Mouse (Mus musculus) intestine, embryonic 14.5 days (tissue): Measurements from ENCODE around the gene Gimap9. TPM values are rescaled to one million over a fixed set of nuclear protein-coding genes. Genes with fewer than 3 reads are reported as not detected.

Source experiments
- ATAC-seq: fragments of 200-750 bp; cut with Nextera tagmentation; replicated peaks from 2 replicates; pipeline ENCODE4 v1.8.0; 2017; ENCODE audit warnings: low read depth, moderate number of reproducible peaks, moderate TSS enrichment, moderate library complexity; ENCODE audit not compliant: low FRiP score, low TSS enrichment
- DNase-seq: peaks from one replicate; pipeline ENCODE4 v3.0.0-alpha.2; 2018; ENCODE audit warnings: low spot score
- H3K27ac ChIP-seq: fragments of 300-500 bp; sonication (generic); 2 replicates; pipeline ENCODE4 v1.5.1; 2014; ENCODE audit warnings: low read depth, mild to moderate bottlenecking, control low read depth
- H3K27me3 ChIP-seq: fragments of 300-500 bp; sonication (generic); replicated peaks from 2 replicates; pipeline ENCODE4 v1.6.1; 2014; ENCODE audit warnings: low read length, control low read depth; ENCODE audit not compliant: control insufficient read depth, insufficient read depth
- H3K36me3 ChIP-seq: fragments of 300-500 bp; sonication (generic); 2 replicates; pipeline ENCODE4 v1.6.1; 2014; ENCODE audit warnings: low read length, control low read depth; ENCODE audit not compliant: control insufficient read depth, insufficient read depth
- H3K4me1 ChIP-seq: fragments of 300-500 bp; sonication (generic); replicated peaks from 2 replicates; pipeline ENCODE4 v1.6.1; 2014; ENCODE audit warnings: low read length, control low read depth, mixed read lengths; ENCODE audit not compliant: control insufficient read depth, insufficient read depth
- H3K4me2 ChIP-seq: fragments of 300-500 bp; sonication (generic); 2 replicates; pipeline ENCODE4 v1.6.1; 2014; ENCODE audit warnings: low read length
- H3K4me3 ChIP-seq: fragments of 300-500 bp; sonication (generic); 2 replicates; pipeline ENCODE4 v1.5.1; 2014; ENCODE audit warnings: low read depth, low read length, control low read depth, mixed read lengths
- H3K9ac ChIP-seq: fragments of 300-500 bp; sonication (generic); 2 replicates; pipeline ENCODE4 v1.6.1; 2014; ENCODE audit warnings: mild to moderate bottlenecking, low read length
- H3K9me3 ChIP-seq: fragments of 300-500 bp; sonication (generic); 2 replicates; pipeline ENCODE4 v1.6.1; 2016; ENCODE audit warnings: low read length, control low read depth; ENCODE audit not compliant: control insufficient read depth
- WGBS: fragments of 180-500 bp; shearing (Covaris S2); extraction: QIAGEN DNeasy Blood & Tissue Kit; methylation state at CpG from one replicate; pipeline ENCODE4 v1.1.7; 2014; 5-methylcytosine and 5-hydroxymethylcytosine counted together
- polyA plus RNA-seq: library from polyadenylated mRNA; unstranded; fragments of >200 nt; fragmentation: Nextera tagmentation; extraction: Ambion mirVana; gene quantifications from 2 replicates; pipeline ENCODE4 v1.2.1, GENCODE M21; 2014

Gimap9 gene
- polyA plus RNA-seq, 1 experiment from 2014 or later = 14.1 TPM

DNA sequence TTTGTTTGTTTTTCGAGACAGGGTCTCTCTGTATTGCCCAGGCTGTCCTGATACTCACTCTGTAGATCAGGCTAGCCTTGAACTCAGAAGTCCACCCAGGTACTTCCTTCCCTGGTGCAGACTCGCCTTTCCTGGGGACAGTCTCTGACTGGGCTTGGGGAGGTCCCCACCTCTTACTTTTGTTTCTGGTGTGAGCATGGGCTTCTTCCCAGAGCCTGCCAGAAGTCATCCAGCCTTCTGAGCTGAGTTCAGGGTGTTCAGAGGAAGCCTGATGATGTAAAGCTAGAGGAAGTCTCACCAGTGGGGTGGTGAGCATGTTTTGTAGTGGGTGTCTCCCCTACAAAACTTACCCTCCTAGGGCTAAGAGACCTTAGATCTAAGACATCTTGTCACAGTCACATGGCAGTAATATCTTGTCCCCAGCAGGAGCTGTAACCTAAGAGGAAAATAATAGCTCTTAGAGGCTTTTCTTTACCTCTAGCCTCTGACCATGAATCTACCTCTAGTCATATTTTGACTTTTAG lies 6.4 kb upstream of the Gimap9 start:
- Histone ChIP-seq H3K27ac (no peak overlapping the region), H3K36me3 (no peaks in the 10 kb centered on the region), H3K9me3 (no peaks in the 10 kb centered on the region), H3K4me1 (no peaks in the 10 kb centered on the region), H3K4me3 (no peak overlapping the region), H3K27me3 (no peaks in the 10 kb centered on the region), H3K9ac (no peak overlapping the region), H3K4me2 (no peak overlapping the region)
- no peak for ATAC-seq
- 76% methylated on average over 2 of the region's 2 CpGs for WGBS
- DNase-seq = no peak

- peaks cover 5% of the 10 kb centered on the region; the same call in 1 of the 2 replicates for H3K36me3 ChIP-seq
- no peaks in the 10 kb centered on the region for H3K9me3 ChIP-seq
- H3K9ac ChIP-seq = no peak overlapping the region
- H3K27ac ChIP-seq = no peak overlapping the region
- no peak overlapping the region for H3K4me3 ChIP-seq
- H3K4me2 ChIP-seq = no peak overlapping the region
- ATAC-seq (no peak; the same call in 1 of the 2 replicates), DNase-seq (no peak)
- H3K27me3 ChIP-seq = no peaks in the 10 kb centered on the region
- H3K4me1 ChIP-seq = peaks cover 10% of the 10 kb centered on the region; the same call in 1 of the 2 replicates
- 94% methylated on average over 9 of the region's 9 CpGs for WGBS
Measured at GRCm38 (mm10) chr6:48674291-48675058, 1.5 kb upstream of the Gimap9 start.

DNA sequence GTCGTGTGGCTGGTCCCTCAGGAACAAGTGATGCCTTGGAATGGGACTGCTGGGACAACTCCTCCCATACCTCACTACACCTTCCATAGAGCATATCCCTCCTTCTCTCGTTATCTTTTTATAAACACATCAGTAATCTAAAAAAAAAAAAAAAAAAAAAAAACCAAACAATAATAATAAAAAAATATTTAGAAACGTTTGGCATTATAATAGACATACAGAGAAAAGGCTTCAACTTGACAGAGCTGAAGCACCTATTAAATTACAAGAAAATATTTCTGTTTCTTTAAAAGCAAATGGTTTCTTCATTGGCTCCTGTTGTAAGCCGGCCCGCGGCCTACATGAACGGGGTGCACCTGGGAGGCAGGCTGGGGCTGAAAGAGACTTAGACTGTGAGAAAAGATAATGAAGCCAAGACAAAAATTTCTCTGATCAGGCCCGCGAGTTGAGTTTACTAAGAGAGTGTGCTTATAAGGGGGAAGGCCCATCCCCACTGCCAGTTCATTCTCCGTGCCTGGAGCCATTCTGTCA lies 464 bp upstream of the Gimap9 start:
- no peak for DNase-seq
- 45% methylated on average over 10 of the region's 10 CpGs for WGBS
- no peaks in the 10 kb centered on the region for H3K9me3 ChIP-seq
- ATAC-seq = peak; percentile 65; the same call in 1 of the 2 replicates
- H3K4me3 ChIP-seq = peak overlapping the region; percentile 38; the same call in 1 of the 2 replicates
- H3K4me1 ChIP-seq = peaks cover 10% of the 10 kb centered on the region; the same call in 1 of the 2 replicates
- H3K9ac ChIP-seq = peak overlapping the region; percentile 43
- peak overlapping the region; percentile 47 for H3K4me2 ChIP-seq
- H3K27me3 ChIP-seq = no peaks in the 10 kb centered on the region
- no peak overlapping the region for H3K27ac ChIP-seq
- peaks cover 5% of the 10 kb centered on the region; the same call in 1 of the 2 replicates for H3K36me3 ChIP-seq

DNA sequence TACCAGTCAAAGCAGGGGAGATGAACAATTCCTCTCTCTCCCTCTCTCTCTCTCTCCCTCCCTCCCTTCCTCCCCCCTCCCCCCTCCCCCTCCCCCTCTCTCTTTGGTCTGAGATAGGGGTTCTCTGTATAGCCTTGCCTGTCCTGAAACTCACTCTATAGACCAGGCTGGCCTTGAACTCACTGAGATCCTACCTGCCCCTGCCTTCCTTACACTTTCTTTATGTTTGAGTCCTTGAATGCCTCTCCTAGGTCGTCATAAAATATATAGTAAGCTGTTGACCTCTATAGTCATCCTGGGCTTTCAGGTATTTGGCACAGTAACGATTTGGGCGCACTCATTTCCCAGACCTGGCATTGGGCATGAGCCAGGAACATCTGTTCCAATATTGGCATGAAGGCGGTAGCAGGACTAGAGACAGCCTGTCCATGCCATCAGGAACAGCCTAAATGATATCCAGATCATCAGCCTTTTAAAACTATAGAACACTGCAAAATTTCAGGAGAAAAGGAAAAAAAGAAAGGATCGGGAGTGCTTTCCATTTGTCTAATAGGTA lies 1.0 kb downstream of the Gimap9 start:
- peak overlapping the region; percentile 38; the same call in 1 of the 2 replicates for H3K4me3 ChIP-seq
- WGBS = 92% methylated on average over 5 of the region's 5 CpGs
- ATAC-seq (no peak), DNase-seq (no peak)
- H3K27ac ChIP-seq = no peak overlapping the region
- peaks cover 10% of the 10 kb centered on the region; the same call in 1 of the 2 replicates for H3K4me1 ChIP-seq
- H3K9ac ChIP-seq = no peak overlapping the region
- H3K4me2 ChIP-seq = peak overlapping the region; percentile 47
- no peaks in the 10 kb centered on the region for H3K27me3 ChIP-seq
- peaks cover 5% of the 10 kb centered on the region; the same call in 1 of the 2 replicates for H3K36me3 ChIP-seq
- H3K9me3 ChIP-seq = no peaks in the 10 kb centered on the region

- H3K27me3 ChIP-seq = no peaks in the 10 kb centered on the region
- WGBS = 95% methylated on average over 17 of the region's 17 CpGs
- no peak for DNase-seq
- no peak overlapping the region for H3K27ac ChIP-seq
- no peak overlapping the region for H3K4me3 ChIP-seq
- no peak overlapping the region for H3K4me2 ChIP-seq
- ATAC-seq = no peak
- peaks cover 10% of the 10 kb centered on the region; the same call in 1 of the 2 replicates for H3K4me1 ChIP-seq
- no peak overlapping the region for H3K9ac ChIP-seq
- H3K36me3 ChIP-seq = peaks cover 5% of the 10 kb centered on the region; the same call in 1 of the 2 replicates
- H3K9me3 ChIP-seq = no peaks in the 10 kb centered on the region
Measured at GRCm38 (mm10) chr6:48677492-48678345, 1.8 kb downstream of the Gimap9 start.

DNA sequence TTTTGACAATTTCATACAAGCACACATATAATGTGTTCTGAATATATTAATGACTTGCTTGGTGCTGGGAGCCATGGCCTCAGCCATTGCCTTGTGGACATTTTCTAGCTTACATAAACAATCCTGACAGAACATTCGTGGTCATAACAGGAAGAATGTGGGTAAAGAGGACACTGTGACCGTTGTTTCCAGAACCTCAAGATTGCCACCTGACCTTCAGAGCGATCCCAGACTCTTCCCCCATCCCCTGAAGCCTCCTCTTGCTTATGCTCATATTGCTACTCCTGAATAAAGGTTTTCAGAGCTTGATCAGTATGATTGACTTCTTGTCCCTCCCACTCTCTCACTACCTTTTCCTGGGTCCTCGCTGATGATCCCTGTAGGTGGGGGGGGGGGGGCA lies 2.5 kb downstream of the Gimap9 start:
- Histone ChIP-seq H3K4me2 (no peak overlapping the region), H3K9me3 (no peaks in the 10 kb centered on the region), H3K27ac (no peak overlapping the region), H3K27me3 (no peaks in the 10 kb centered on the region), H3K36me3 (peaks cover 5% of the 10 kb centered on the region; the same call in 1 of the 2 replicates), H3K4me1 (peaks cover 10% of the 10 kb centered on the region; the same call in 1 of the 2 replicates), H3K9ac (no peak overlapping the region), H3K4me3 (no peak overlapping the region)
- WGBS = 68% methylated on average over 4 of the region's 4 CpGs
- no peak for ATAC-seq
- DNase-seq = no peak

DNA sequence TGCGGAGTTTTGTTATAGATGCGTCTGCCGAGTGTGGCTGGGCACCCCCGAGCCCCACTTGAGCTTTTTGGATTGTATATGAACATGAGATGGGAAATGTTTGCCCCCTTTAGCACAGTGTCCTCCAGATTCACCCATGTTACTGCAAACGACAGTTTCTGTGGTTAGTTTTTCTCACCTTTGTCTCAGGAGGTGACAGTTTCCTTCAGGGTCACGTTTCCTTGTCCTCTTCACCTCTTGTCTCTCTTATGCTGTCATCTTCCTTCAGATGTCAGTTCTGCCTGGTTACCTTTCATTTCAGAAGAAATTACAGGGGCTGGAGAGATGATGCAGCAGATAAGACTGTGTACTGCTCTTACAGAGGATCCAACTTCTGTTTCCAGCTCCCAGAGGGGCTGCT lies 3.8 kb downstream of the Gimap9 start:
- no peaks in the 10 kb centered on the region for H3K9me3 ChIP-seq
- H3K27ac ChIP-seq = no peak overlapping the region
- DNase-seq = no peak
- no peak overlapping the region for H3K9ac ChIP-seq
- no peaks in the 10 kb centered on the region for H3K27me3 ChIP-seq
- H3K4me2 ChIP-seq = no peak overlapping the region
- peaks cover 10% of the 10 kb centered on the region; the same call in 1 of the 2 replicates for H3K4me1 ChIP-seq
- H3K4me3 ChIP-seq = no peak overlapping the region
- 75% methylated on average over 6 of the region's 6 CpGs for WGBS
- H3K36me3 ChIP-seq = peaks cover 5% of the 10 kb centered on the region; the same call in 1 of the 2 replicates
- ATAC-seq = no peak

DNA sequence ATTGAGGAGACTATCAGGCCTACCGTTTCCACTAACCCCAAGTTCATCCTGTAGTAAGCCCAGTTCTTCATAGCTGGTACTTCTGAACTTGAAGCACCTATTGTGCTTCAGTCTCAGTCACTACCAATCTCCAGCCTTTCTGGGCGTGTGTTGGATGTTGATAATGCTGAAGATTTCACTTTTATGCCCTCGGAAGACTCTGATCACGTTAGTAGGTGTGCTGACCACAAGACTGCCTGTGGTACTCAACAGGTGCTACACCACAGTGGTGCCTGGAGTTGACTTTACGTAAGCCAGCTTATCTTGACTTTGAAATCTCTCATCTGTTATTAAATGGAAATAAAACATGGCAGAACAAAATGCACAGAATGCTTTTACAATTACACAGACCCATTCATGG lies 4.5 kb downstream of the Gimap9 start:
- H3K9me3 ChIP-seq = no peaks in the 10 kb centered on the region
- ATAC-seq = no peak
- H3K4me3 ChIP-seq = no peak overlapping the region
- peaks cover 5% of the 10 kb centered on the region; the same call in 1 of the 2 replicates for H3K36me3 ChIP-seq
- no peak overlapping the region for H3K27ac ChIP-seq
- H3K4me2 ChIP-seq = no peak overlapping the region
- H3K9ac ChIP-seq = no peak overlapping the region
- H3K4me1 ChIP-seq = peaks cover 10% of the 10 kb centered on the region; the same call in 1 of the 2 replicates
- no peaks in the 10 kb centered on the region for H3K27me3 ChIP-seq
- no peak for DNase-seq
- WGBS = 82% methylated on average over 5 of the region's 5 CpGs
